Mouse (Mus musculus): ENCODE measurements around the gene Atad2b. TPM values are rescaled to one million over a fixed set of nuclear protein-coding genes. Genes with fewer than 3 reads are reported as not detected.

Atad2b gene
- polyA plus RNA-seq, 1 experiment from 2014 or later = 27.1 TPM

- Histone ChIP-seq H3K27ac (ENCODE audit: low read depth, low read length) (peak overlapping the region; percentile 95), H3K4me3 (ENCODE audit: low read depth, low read length) (peak overlapping the region; percentile 92), H3K27me3 (ENCODE audit: control insufficient read depth, insufficient read depth, low read length) (no peaks in the 10 kb centered on the region), H3K36me3 (ENCODE audit: control insufficient read depth, insufficient read depth, low read length) (no peaks in the 10 kb centered on the region), H3K9ac (ENCODE audit: low read length) (peak overlapping the region; percentile 99), H3K4me2 (ENCODE audit: low read depth) (peak overlapping the region; percentile 67), H3K9me3 (ENCODE audit: control insufficient read depth, low read length) (no peaks in the 10 kb centered on the region), H3K4me1 (ENCODE audit: control insufficient read depth, insufficient read depth, low read length) (peaks cover 4% of the 10 kb centered on the region; the same call in 1 of the 2 replicates)
- ATAC-seq (ENCODE audit: insufficient read depth, low FRiP score, low TSS enrichment) (peak; percentile 76), DNase-seq (ENCODE audit: low spot score) (peak; percentile 76)
- WGBS = under 1% methylated on average over 46 of the region's 48 CpGs
These were observed 845 bp downstream of the Atad2b start for GRCm38 (mm10) chr12:4917805-4918591.

- Histone ChIP-seq H3K4me2 (ENCODE audit: low read depth) (no peak overlapping the region), H3K9ac (ENCODE audit: low read length) (no peak overlapping the region), H3K9me3 (ENCODE audit: control insufficient read depth, low read length) (no peaks in the 10 kb centered on the region), H3K27me3 (ENCODE audit: control insufficient read depth, insufficient read depth, low read length) (no peaks in the 10 kb centered on the region), H3K4me3 (ENCODE audit: low read depth, low read length) (no peak overlapping the region), H3K36me3 (ENCODE audit: control insufficient read depth, insufficient read depth, low read length) (no peaks in the 10 kb centered on the region), H3K4me1 (ENCODE audit: control insufficient read depth, insufficient read depth, low read length) (no peaks in the 10 kb centered on the region), H3K27ac (ENCODE audit: low read depth, low read length) (no peak overlapping the region)
- DNase-seq (ENCODE audit: low spot score) (no peak), ATAC-seq (ENCODE audit: insufficient read depth, low FRiP score, low TSS enrichment) (no peak)
- 96% methylated on average over 2 of the region's 2 CpGs for WGBS
These were observed 11.0 kb downstream of the Atad2b start for GRCm38 (mm10) chr12:4928197-4928596.

GRCm38 (mm10) chr12:4930820-4931548 is 13.8 kb downstream of the Atad2b start:
- Histone ChIP-seq H3K4me3 (ENCODE audit: low read depth, low read length) (no peak overlapping the region), H3K36me3 (ENCODE audit: control insufficient read depth, insufficient read depth, low read length) (no peaks in the 10 kb centered on the region), H3K9ac (ENCODE audit: low read length) (no peak overlapping the region), H3K9me3 (ENCODE audit: control insufficient read depth, low read length) (no peaks in the 10 kb centered on the region), H3K27ac (ENCODE audit: low read depth, low read length) (no peak overlapping the region), H3K27me3 (ENCODE audit: control insufficient read depth, insufficient read depth, low read length) (no peaks in the 10 kb centered on the region), H3K4me2 (ENCODE audit: low read depth) (no peak overlapping the region), H3K4me1 (ENCODE audit: control insufficient read depth, insufficient read depth, low read length) (no peaks in the 10 kb centered on the region)
- ATAC-seq (ENCODE audit: insufficient read depth, low FRiP score, low TSS enrichment) (no peak), DNase-seq (ENCODE audit: low spot score) (no peak)
- 97% methylated on average over 3 of the region's 3 CpGs for WGBS

- H3K4me3 ChIP-seq (ENCODE audit: low read depth, low read length) = no peak overlapping the region
- H3K4me1 ChIP-seq (ENCODE audit: control insufficient read depth, insufficient read depth, low read length) = no peaks in the 10 kb centered on the region
- H3K27me3 ChIP-seq (ENCODE audit: control insufficient read depth, insufficient read depth, low read length) = no peaks in the 10 kb centered on the region
- 98% methylated on average over 1 of the region's 1 CpGs for WGBS
- DNase-seq (ENCODE audit: low spot score) (no peak), ATAC-seq (ENCODE audit: insufficient read depth, low FRiP score, low TSS enrichment) (no peak)
- H3K36me3 ChIP-seq (ENCODE audit: control insufficient read depth, insufficient read depth, low read length) = peaks cover 6% of the 10 kb centered on the region
- H3K9ac ChIP-seq (ENCODE audit: low read length) = no peak overlapping the region
- no peak overlapping the region for H3K27ac ChIP-seq (ENCODE audit: low read depth, low read length)
- H3K4me2 ChIP-seq (ENCODE audit: low read depth) = no peak overlapping the region
- no peaks in the 10 kb centered on the region for H3K9me3 ChIP-seq (ENCODE audit: control insufficient read depth, low read length)
These were observed 35.1 kb downstream of the Atad2b start for GRCm38 (mm10) chr12:4952272-4952671.

- Histone ChIP-seq H3K4me2 (ENCODE audit: low read depth) (no peak overlapping the region), H3K4me3 (ENCODE audit: low read depth, low read length) (no peak overlapping the region), H3K27ac (ENCODE audit: low read depth, low read length) (no peak overlapping the region), H3K27me3 (ENCODE audit: control insufficient read depth, insufficient read depth, low read length) (no peaks in the 10 kb centered on the region), H3K9ac (ENCODE audit: low read length) (no peak overlapping the region), H3K4me1 (ENCODE audit: control insufficient read depth, insufficient read depth, low read length) (no peaks in the 10 kb centered on the region), H3K9me3 (ENCODE audit: control insufficient read depth, low read length) (no peaks in the 10 kb centered on the region), H3K36me3 (ENCODE audit: control insufficient read depth, insufficient read depth, low read length) (peaks cover 6% of the 10 kb centered on the region; the same call in 1 of the 2 replicates)
- ATAC-seq (ENCODE audit: insufficient read depth, low FRiP score, low TSS enrichment) (no peak), DNase-seq (ENCODE audit: low spot score) (no peak)
- 83% methylated on average over 4 of the region's 4 CpGs for WGBS
These were observed 36.0 kb downstream of the Atad2b start for GRCm38 (mm10) chr12:4953156-4953555.

GRCm38 (mm10) chr12:4972939-4973338 is 55.8 kb downstream of the Atad2b start:
- Histone ChIP-seq H3K4me1 (ENCODE audit: control insufficient read depth, insufficient read depth, low read length) (no peaks in the 10 kb centered on the region), H3K4me3 (ENCODE audit: low read depth, low read length) (no peak overlapping the region), H3K9me3 (ENCODE audit: control insufficient read depth, low read length) (no peaks in the 10 kb centered on the region), H3K9ac (ENCODE audit: low read length) (no peak overlapping the region), H3K36me3 (ENCODE audit: control insufficient read depth, insufficient read depth, low read length) (peaks cover under 1% of the 10 kb centered on the region; the same call in 1 of the 2 replicates), H3K27ac (ENCODE audit: low read depth, low read length) (no peak overlapping the region), H3K27me3 (ENCODE audit: control insufficient read depth, insufficient read depth, low read length) (no peaks in the 10 kb centered on the region), H3K4me2 (ENCODE audit: low read depth) (no peak overlapping the region)
- DNase-seq (ENCODE audit: low spot score) (peak; percentile 67), ATAC-seq (ENCODE audit: insufficient read depth, low FRiP score, low TSS enrichment) (no peak)
- WGBS = 32% methylated on average over 1 of the region's 1 CpGs

GRCm38 (mm10) chr12:4978324-4978723 is 61.2 kb downstream of the Atad2b start:
- DNase-seq (ENCODE audit: low spot score) (no peak), ATAC-seq (ENCODE audit: insufficient read depth, low FRiP score, low TSS enrichment) (no peak)
- Histone ChIP-seq H3K36me3 (ENCODE audit: control insufficient read depth, insufficient read depth, low read length) (no peaks in the 10 kb centered on the region), H3K4me2 (ENCODE audit: low read depth) (no peak overlapping the region), H3K27ac (ENCODE audit: low read depth, low read length) (no peak overlapping the region), H3K4me3 (ENCODE audit: low read depth, low read length) (no peak overlapping the region), H3K4me1 (ENCODE audit: control insufficient read depth, insufficient read depth, low read length) (no peaks in the 10 kb centered on the region), H3K9ac (ENCODE audit: low read length) (no peak overlapping the region), H3K9me3 (ENCODE audit: control insufficient read depth, low read length) (no peaks in the 10 kb centered on the region), H3K27me3 (ENCODE audit: control insufficient read depth, insufficient read depth, low read length) (no peaks in the 10 kb centered on the region)
- 93% methylated on average over 6 of the region's 6 CpGs for WGBS

- H3K4me1 ChIP-seq (ENCODE audit: control insufficient read depth, insufficient read depth, low read length) = no peaks in the 10 kb centered on the region
- H3K9ac ChIP-seq (ENCODE audit: low read length) = no peak overlapping the region
- no peak for ATAC-seq (ENCODE audit: insufficient read depth, low FRiP score, low TSS enrichment)
- H3K9me3 ChIP-seq (ENCODE audit: control insufficient read depth, low read length) = no peaks in the 10 kb centered on the region
- no peak overlapping the region for H3K4me2 ChIP-seq (ENCODE audit: low read depth)
- H3K27me3 ChIP-seq (ENCODE audit: control insufficient read depth, insufficient read depth, low read length) = no peaks in the 10 kb centered on the region
- H3K36me3 ChIP-seq (ENCODE audit: control insufficient read depth, insufficient read depth, low read length) = no peaks in the 10 kb centered on the region
- no peak for DNase-seq (ENCODE audit: low spot score)
- H3K27ac ChIP-seq (ENCODE audit: low read depth, low read length) = no peak overlapping the region
- H3K4me3 ChIP-seq (ENCODE audit: low read depth, low read length) = no peak overlapping the region
These were observed 79.8 kb downstream of the Atad2b start for GRCm38 (mm10) chr12:4996981-4997380.

- Histone ChIP-seq H3K36me3 (ENCODE audit: control insufficient read depth, insufficient read depth, low read length) (no peaks in the 10 kb centered on the region), H3K4me2 (ENCODE audit: low read depth) (no peak overlapping the region), H3K27me3 (ENCODE audit: control insufficient read depth, insufficient read depth, low read length) (no peaks in the 10 kb centered on the region), H3K27ac (ENCODE audit: low read depth, low read length) (no peak overlapping the region), H3K9me3 (ENCODE audit: control insufficient read depth, low read length) (no peaks in the 10 kb centered on the region), H3K4me1 (ENCODE audit: control insufficient read depth, insufficient read depth, low read length) (no peaks in the 10 kb centered on the region), H3K4me3 (ENCODE audit: low read depth, low read length) (no peak overlapping the region), H3K9ac (ENCODE audit: low read length) (no peak overlapping the region)
- DNase-seq (ENCODE audit: low spot score) = no peak
- no peak for ATAC-seq (ENCODE audit: insufficient read depth, low FRiP score, low TSS enrichment)
- 90% methylated on average over 3 of the region's 3 CpGs for WGBS
These were observed 88.2 kb downstream of the Atad2b start for GRCm38 (mm10) chr12:5005338-5005737.

Data from neural tube, embryonic 11.5 days (tissue).